Mouse (Mus musculus): ENCODE data around the gene Sf1. TPM values are rescaled to one million over a fixed set of nuclear protein-coding genes. Genes with fewer than 3 reads are reported as not detected.

The Sf1 gene
- total RNA-seq, 2 experiments from 2014 or later = 196 to 207 TPM

GRCm38 (mm10) chr19:6340524-6341452 lies 22.7 kb upstream of the Sf1 start, which contains the start of gene Map4k2:
Gene Map4k2, plus strand, starts transcription at chr19:6341135.
- DNase-seq (ENCODE audit: low spot score in 2 of 2) = peak; percentile 70 to 77

- DNase-seq (ENCODE audit: low spot score in 2 of 2) = no peak
Measured at GRCm38 (mm10) chr19:6341453-6342077, 21.9 kb upstream of the Sf1 start.

GRCm38 (mm10) chr19:6342276-6342933 lies 21.1 kb upstream of the Sf1 start:
- no peak for DNase-seq (ENCODE audit: low spot score in 2 of 2)

GRCm38 (mm10) chr19:6343066-6343925 lies 20.2 kb upstream of the Sf1 start:
- DNase-seq (ENCODE audit: low spot score in 2 of 2) = no peak

- DNase-seq (ENCODE audit: low spot score in 2 of 2) = no peak
Measured at GRCm38 (mm10) chr19:6343996-6344395, 19.5 kb upstream of the Sf1 start.

- no peak for DNase-seq (ENCODE audit: low spot score in 2 of 2)
Measured at GRCm38 (mm10) chr19:6346023-6346422, 17.5 kb upstream of the Sf1 start.

- no peak for DNase-seq (ENCODE audit: low spot score in 2 of 2)
Measured at GRCm38 (mm10) chr19:6346661-6347060, 16.8 kb upstream of the Sf1 start.

- no peak for DNase-seq (ENCODE audit: low spot score in 2 of 2)
Measured at GRCm38 (mm10) chr19:6347615-6348014, 15.9 kb upstream of the Sf1 start.

GRCm38 (mm10) chr19:6348717-6349116 lies 14.8 kb upstream of the Sf1 start:
- DNase-seq (ENCODE audit: low spot score in 2 of 2) = no peak

- no peak for DNase-seq (ENCODE audit: low spot score in 2 of 2)
Measured at GRCm38 (mm10) chr19:6349215-6349983, 14.1 kb upstream of the Sf1 start.

- DNase-seq (ENCODE audit: low spot score in 2 of 2) = no peak
Measured at GRCm38 (mm10) chr19:6351431-6352106, 11.9 kb upstream of the Sf1 start.

- no peak for DNase-seq (ENCODE audit: low spot score in 2 of 2)
Measured at GRCm38 (mm10) chr19:6352107-6352505, 11.4 kb upstream of the Sf1 start.

- no peak for DNase-seq (ENCODE audit: low spot score in 2 of 2)
Measured at GRCm38 (mm10) chr19:6354030-6354429, 9.5 kb upstream of the Sf1 start.

- no peak for DNase-seq (ENCODE audit: low spot score in 2 of 2)
Measured at GRCm38 (mm10) chr19:6361291-6361690, 2.2 kb upstream of the Sf1 start.

- DNase-seq (ENCODE audit: low spot score in 2 of 2) = no peak
Measured at GRCm38 (mm10) chr19:6363091-6363410, 439 bp upstream of the Sf1 start.

GRCm38 (mm10) chr19:6364317-6364725 lies 831 bp downstream of the Sf1 start:
- peak; percentile 89 to 94 for DNase-seq (ENCODE audit: low spot score in 2 of 2)

GRCm38 (mm10) chr19:6364842-6365241 lies 1.4 kb downstream of the Sf1 start:
- DNase-seq (ENCODE audit: low spot score in 2 of 2) = no peak

- DNase-seq (ENCODE audit: low spot score in 2 of 2) = no peak
Measured at GRCm38 (mm10) chr19:6370175-6370574, 6.7 kb downstream of the Sf1 start.

GRCm38 (mm10) chr19:6372433-6372832 lies 8.9 kb downstream of the Sf1 start:
- no peak for DNase-seq (ENCODE audit: low spot score in 2 of 2)

Data from layer of hippocampus, adult 18-20 months (tissue).